Mouse (Mus musculus) embryonic facial prominence, embryonic 10.5 days (tissue): ENCODE measurements around the gene Recql5. TPM values are rescaled to one million over a fixed set of nuclear protein-coding genes. Genes with fewer than 3 reads are reported as not detected.

Source experiments
- DNase-seq: peaks from one replicate; pipeline ENCODE4 v3.0.0-alpha.2; 2017; ENCODE audit warnings: low spot score
- H3K27ac ChIP-seq: fragments of 300-500 bp; sonication (generic); replicated peaks from 2 replicates; pipeline ENCODE4 v1.5.1; 2016; ENCODE audit warnings: mild to moderate bottlenecking
- H3K27me3 ChIP-seq: fragments of 300-500 bp; sonication (generic); replicated peaks from 2 replicates; pipeline ENCODE4 v1.6.1; 2016; ENCODE audit warnings: low read depth, mild to moderate bottlenecking; ENCODE audit not compliant: poor library complexity, severe bottlenecking
- H3K36me3 ChIP-seq: fragments of 300-500 bp; sonication (generic); replicated peaks from 2 replicates; pipeline ENCODE4 v1.6.1; 2016; ENCODE audit warnings: mild to moderate bottlenecking, moderate library complexity
- H3K4me1 ChIP-seq: fragments of 300-500 bp; sonication (generic); 2 replicates; pipeline ENCODE4 v1.6.1; 2016
- H3K4me3 ChIP-seq: fragments of 300-500 bp; sonication (generic); 2 replicates; pipeline ENCODE4 v1.5.1; 2016; ENCODE audit warnings: mild to moderate bottlenecking, moderate library complexity
- H3K9me3 ChIP-seq: fragments of 300-500 bp; sonication (generic); 2 replicates; pipeline ENCODE4 v1.6.1; 2016; ENCODE audit warnings: mild to moderate bottlenecking
- WGBS: fragments of 180-500 bp; shearing (Covaris S2); methylation state at CpG from one replicate; pipeline ENCODE4 v1.1.7; 2016; 5-methylcytosine and 5-hydroxymethylcytosine counted together
- polyA plus RNA-seq: library from polyadenylated mRNA; unstranded; fragments of >200 nt; fragmentation: Nextera tagmentation; extraction: Ambion mirVana; gene quantifications from 2 replicates; pipeline ENCODE4 v1.2.1, GENCODE M21; 2016

The Recql5 gene
- polyA plus RNA-seq, 1 experiment from 2014 or later = 27.9 TPM

DNA sequence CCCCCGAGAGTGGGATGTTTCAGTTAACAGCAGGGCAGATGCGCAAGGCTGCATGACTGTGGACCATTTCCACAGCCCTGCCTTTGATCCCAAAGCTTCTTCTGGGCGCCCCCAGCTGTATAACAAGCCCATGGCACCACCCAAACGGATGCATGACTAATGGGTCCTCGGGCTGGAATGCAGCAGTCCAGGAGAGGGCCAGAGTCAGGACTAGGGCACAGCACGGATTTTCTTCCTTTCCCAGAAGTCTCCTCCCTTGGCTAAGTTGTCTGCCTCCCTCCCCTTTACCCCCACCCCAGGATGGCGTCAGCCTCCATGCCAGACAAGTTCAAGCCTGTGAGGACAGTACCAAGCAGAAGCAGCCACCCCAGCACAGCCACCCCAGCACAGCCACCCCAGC is 24.7 kb upstream of the Recql5 start:
- DNase-seq = no peak
- Histone ChIP-seq H3K9me3 (no peaks in the 10 kb centered on the region), H3K27me3 (no peaks in the 10 kb centered on the region), H3K4me1 (peaks cover 33% of the 10 kb centered on the region), H3K27ac (peak overlapping the region; percentile 65), H3K4me3 (no peak overlapping the region), H3K36me3 (peaks cover 98% of the 10 kb centered on the region)
- 59% methylated on average over 7 of the region's 7 CpGs for WGBS

DNA sequence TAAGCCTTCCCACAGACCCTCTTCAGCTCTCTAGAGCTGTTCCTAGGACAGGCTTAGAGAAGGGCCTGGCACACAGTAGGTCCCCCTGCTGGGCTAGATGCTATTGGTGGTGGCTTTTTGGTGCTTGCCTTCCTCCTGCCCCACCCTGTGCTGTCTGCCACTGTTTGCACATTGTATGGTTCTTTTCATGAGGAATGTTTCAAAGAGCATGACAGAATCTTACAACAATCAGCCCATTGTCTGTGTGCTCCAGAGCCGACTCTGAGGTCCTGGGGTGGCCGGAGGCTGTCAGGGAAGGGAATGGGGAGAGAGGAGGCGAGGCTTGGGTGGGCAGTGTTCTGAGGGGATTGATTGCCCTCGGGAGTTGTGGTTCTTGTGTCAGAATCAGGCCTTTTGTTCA is 23.2 kb upstream of the Recql5 start:
- peak overlapping the region; percentile 16; the same call in 1 of the 2 replicates for H3K4me3 ChIP-seq
- WGBS = 26% methylated on average over 4 of the region's 4 CpGs
- H3K27me3 ChIP-seq = no peaks in the 10 kb centered on the region
- H3K4me1 ChIP-seq = peaks cover 33% of the 10 kb centered on the region
- H3K27ac ChIP-seq = peak overlapping the region; percentile 65
- H3K9me3 ChIP-seq = no peaks in the 10 kb centered on the region
- DNase-seq = peak; percentile 60
- H3K36me3 ChIP-seq = peaks cover 98% of the 10 kb centered on the region

DNA sequence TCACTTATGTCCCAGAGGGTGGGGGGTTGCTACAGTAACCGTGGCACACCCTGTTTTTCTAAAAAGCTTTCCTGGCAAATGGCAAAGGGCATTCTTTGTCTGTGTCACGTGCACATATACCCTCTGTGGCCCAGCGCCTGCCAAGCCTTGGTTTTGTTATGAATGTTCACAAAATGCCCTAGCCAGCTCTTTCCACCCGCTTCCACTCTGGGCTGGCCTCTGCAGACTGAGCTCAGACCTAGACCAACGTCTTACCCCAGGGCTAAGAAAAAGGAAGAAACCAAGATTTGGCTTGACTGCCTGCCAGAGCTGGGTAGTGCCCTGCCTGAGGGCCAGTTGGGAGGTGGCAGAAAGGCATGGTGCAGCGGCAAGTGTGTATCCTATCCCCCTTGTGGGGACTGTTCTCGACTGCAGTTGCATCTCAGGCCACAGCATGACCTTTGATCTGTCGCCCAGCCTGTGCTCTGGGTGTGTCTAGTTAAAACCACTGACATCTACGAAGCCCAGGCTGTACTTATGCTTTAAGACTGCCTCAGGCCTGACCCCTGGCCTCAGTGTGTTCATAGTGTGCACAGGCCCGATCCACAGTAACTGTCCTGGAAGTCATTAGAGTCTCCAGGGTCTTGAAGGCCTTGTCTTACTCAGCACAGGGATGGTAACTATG is 22.1 kb upstream of the Recql5 start:
- WGBS = 58% methylated on average over 10 of the region's 10 CpGs
- Histone ChIP-seq H3K4me1 (peaks cover 33% of the 10 kb centered on the region), H3K36me3 (peaks cover 98% of the 10 kb centered on the region)

DNA sequence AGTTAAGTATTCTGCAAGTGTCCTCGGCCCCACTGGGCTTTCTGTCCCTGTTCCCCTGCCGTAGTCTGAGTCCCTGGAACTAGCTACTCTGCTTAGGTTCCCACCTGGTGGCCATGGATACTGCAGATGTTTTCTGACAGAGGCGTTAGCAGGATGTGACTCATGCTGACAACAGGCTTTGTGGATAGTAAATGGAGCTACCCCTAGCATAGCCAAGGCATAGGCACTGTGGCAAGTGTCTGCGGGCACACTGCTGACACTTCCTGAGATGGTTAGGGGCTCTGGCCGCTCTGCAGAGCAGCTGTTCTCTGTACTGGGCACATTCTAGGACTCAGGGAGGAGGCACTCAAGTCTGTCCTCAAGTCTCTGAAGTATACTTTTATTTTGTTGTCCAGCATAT is 21.4 kb upstream of the Recql5 start:
- Histone ChIP-seq H3K27me3 (no peaks in the 10 kb centered on the region), H3K9me3 (no peaks in the 10 kb centered on the region), H3K4me1 (peaks cover 33% of the 10 kb centered on the region), H3K36me3 (peaks cover 98% of the 10 kb centered on the region), H3K4me3 (no peak overlapping the region), H3K27ac (no peak overlapping the region)
- WGBS = 87% methylated on average over 5 of the region's 5 CpGs
- DNase-seq = no peak

More for the DNA sequence above, 22.1 kb upstream of the Recql5 start:
- no peak for DNase-seq
- Histone ChIP-seq H3K27me3 (no peaks in the 10 kb centered on the region), H3K4me3 (no peak overlapping the region), H3K9me3 (no peaks in the 10 kb centered on the region), H3K27ac (peak overlapping the region; percentile 54)

DNA sequence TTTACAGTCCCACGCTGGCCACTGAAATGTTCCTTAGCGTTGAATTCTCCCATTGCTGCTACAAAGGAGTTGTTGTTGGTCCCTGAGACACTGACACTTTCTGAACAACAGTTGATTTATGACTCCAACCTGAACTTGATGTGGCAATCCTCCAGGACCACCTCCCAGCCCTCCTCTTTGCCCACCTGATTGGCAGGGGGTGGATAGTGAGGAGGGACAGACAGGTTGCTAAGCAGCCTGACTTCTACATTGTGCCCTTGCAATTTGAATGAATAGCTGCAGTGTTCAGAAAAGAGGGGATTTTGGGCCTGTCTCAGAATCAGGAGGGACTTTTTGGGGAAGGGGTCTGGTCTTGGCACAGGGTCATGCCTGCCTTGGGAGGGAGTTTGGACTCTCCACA is 17.4 kb upstream of the Recql5 start:
- Histone ChIP-seq H3K27me3 (no peaks in the 10 kb centered on the region), H3K4me1 (peaks cover 11% of the 10 kb centered on the region), H3K9me3 (no peaks in the 10 kb centered on the region), H3K27ac (no peak overlapping the region), H3K36me3 (peaks cover 100% of the 10 kb centered on the region), H3K4me3 (no peak overlapping the region)
- no peak for DNase-seq
- 92% methylated on average over 2 of the region's 2 CpGs for WGBS

DNA sequence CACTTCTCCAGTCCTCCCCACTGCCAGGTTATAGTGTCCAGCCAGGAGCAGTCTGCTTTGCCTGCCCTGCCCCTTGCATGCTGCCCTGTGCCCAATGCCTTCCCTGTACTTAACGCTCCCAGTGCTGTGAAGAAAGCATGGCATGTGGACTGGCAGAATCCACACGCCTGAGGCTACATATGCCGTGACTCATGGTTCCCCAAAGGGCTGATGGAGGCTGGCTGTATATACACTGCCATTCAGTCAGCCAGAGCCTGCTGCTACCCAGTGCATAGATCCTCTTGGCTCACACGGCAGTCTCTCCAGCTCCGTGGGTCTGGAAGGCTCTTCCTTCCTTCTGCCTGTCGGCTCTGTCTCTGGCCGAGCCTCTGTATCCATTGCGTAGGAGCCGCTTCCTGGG is 15.0 kb upstream of the Recql5 start:
- WGBS = 90% methylated on average over 9 of the region's 9 CpGs
- Histone ChIP-seq H3K36me3 (peaks cover 100% of the 10 kb centered on the region), H3K9me3 (no peaks in the 10 kb centered on the region), H3K27ac (no peak overlapping the region), H3K27me3 (no peaks in the 10 kb centered on the region), H3K4me1 (no peaks in the 10 kb centered on the region), H3K4me3 (no peak overlapping the region)
- DNase-seq = no peak

DNA sequence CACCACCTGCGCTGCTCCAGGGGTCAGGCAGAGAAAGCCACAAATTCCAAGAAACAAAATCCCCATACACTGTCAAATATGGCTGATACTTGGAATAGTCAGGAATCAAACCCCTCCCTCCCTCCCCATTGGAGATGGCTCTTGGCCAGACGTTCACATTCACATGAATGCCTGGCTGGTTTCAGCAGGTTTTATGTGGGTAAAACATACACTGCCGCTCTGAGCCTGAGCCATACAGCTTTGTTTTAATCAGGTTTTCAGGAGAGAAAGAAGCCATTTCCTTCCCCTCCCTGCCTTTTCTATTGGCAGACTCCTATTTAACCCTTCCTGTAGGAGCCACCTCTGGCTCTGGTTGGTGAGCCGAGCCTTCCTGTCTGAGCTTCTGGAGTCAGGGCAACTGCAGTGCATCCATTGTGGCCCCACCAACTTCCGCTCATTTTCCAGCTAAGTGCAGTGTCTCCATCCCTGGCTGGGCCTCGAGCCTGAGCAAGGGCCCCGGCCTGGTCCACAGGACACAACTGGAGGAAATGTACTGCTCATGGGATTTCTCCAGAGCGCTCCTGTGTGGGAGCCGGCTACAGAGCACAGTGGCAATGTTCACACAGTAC is 13.0 kb upstream of the Recql5 start:
- Histone ChIP-seq H3K27me3 (no peaks in the 10 kb centered on the region), H3K4me3 (no peak overlapping the region), H3K27ac (no peak overlapping the region), H3K4me1 (no peaks in the 10 kb centered on the region), H3K9me3 (no peaks in the 10 kb centered on the region), H3K36me3 (peaks cover 100% of the 10 kb centered on the region)
- 91% methylated on average over 9 of the region's 9 CpGs for WGBS
- no peak for DNase-seq

DNA sequence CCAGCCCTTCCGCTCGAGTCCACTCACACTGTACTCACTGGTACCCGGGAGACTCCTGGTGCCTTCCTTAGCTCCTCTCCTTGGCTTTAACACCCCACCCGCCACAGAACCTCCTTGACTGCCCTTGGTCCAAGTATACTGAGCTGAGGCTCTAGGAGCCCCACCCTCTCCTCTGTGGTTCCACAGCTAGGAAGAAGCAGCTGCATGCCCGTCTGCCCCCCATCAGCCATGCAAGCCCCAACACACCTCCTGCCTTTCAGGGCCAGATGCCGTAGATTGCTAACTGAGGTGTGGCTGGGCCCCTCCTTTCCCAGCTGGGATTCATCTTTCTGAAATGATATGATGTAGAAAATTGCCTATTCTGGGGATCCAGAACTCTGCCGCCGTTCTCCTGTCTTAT is 12.0 kb upstream of the Recql5 start:
- H3K36me3 ChIP-seq = peaks cover 99% of the 10 kb centered on the region
- H3K27me3 ChIP-seq = no peaks in the 10 kb centered on the region
- no peak for DNase-seq
- H3K27ac ChIP-seq = no peak overlapping the region
- H3K9me3 ChIP-seq = no peaks in the 10 kb centered on the region
- H3K4me1 ChIP-seq = no peaks in the 10 kb centered on the region
- WGBS = 91% methylated on average over 8 of the region's 8 CpGs
- no peak overlapping the region for H3K4me3 ChIP-seq

DNA sequence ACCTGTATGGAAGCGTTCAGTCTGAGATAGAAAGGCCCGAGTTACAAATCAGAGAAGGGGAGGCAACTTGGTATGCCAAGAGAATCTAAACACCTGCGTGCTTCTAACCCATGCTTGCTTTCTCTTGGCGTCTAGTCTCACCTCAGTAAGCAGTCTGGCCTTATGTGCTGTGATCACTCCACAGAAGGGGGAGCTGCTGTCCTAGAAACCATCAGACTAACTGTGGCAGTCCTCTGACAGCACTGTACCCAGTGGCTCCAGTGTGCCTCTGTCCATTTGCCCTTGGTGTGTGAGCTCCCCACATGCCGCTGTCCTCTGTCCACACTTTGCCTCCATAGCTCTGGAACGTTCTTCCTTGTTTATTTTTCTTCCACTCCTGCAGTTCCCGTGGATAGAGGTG is 8.7 kb upstream of the Recql5 start:
- no peak for DNase-seq
- WGBS = 89% methylated on average over 7 of the region's 7 CpGs
- peaks cover 99% of the 10 kb centered on the region for H3K36me3 ChIP-seq
- H3K4me3 ChIP-seq = no peak overlapping the region
- no peaks in the 10 kb centered on the region for H3K4me1 ChIP-seq
- H3K9me3 ChIP-seq = no peaks in the 10 kb centered on the region
- no peak overlapping the region for H3K27ac ChIP-seq
- no peaks in the 10 kb centered on the region for H3K27me3 ChIP-seq

DNA sequence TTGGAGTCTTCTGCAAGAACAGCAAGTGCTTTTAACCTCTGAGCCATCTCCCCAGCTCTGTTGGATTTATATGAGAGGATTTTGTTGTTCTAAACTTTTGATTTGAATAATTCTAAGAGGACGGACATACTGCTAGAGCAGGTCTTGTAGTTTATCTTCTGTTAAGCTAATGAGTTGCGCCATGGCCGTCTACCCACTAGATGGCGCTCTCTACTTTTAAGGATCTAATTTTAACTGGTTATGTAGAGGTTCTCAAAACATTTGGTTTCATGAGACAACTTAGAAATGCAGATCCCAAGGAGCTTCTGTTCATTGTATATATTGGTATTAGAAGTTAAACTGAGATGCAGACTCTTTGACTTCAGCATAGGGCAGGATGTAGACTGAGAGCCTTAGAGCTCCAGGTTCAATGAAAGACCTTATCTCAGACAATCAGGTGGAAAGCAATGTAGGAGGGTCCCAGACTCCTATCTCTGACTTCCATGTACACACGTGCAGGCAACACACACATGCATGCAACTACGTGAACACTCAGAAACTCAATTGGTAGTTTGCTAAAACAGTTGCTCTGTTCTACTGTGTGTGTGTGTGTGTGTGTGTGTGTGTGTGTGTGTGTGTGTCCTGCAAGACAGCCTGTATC is 6.5 kb upstream of the Recql5 start:
- WGBS = 46% methylated on average over 6 of the region's 6 CpGs
- peaks cover 99% of the 10 kb centered on the region for H3K36me3 ChIP-seq
- peak; percentile 60 for DNase-seq
- no peak overlapping the region for H3K4me3 ChIP-seq
- H3K9me3 ChIP-seq = no peaks in the 10 kb centered on the region
- H3K27ac ChIP-seq = no peak overlapping the region
- H3K27me3 ChIP-seq = no peaks in the 10 kb centered on the region
- peaks cover 2% of the 10 kb centered on the region for H3K4me1 ChIP-seq

DNA sequence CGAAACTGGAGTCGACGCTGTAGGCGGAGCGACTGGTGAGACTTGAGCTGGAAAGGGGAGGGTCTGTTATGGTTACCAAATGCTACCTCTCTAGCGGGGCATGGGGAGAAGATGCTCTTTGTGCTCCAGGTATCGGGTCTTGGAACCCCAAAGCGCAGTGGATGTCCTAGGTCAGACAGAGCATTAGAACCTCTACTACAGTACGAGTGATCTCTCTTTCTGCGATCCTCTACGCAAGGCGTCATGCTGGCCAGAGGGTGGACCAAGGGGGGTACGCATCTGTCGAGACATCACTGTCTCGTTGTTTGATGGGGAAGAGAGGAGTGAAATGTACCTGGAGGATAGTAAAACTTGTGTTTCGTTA is 452 bp upstream of the Recql5 start:
- DNase-seq = no peak
- WGBS = 1% methylated on average over 16 of the region's 16 CpGs
- no peaks in the 10 kb centered on the region for H3K27me3 ChIP-seq
- peaks cover 48% of the 10 kb centered on the region for H3K36me3 ChIP-seq
- no peaks in the 10 kb centered on the region for H3K9me3 ChIP-seq
- H3K4me1 ChIP-seq = peaks cover 20% of the 10 kb centered on the region
- H3K27ac ChIP-seq = peak overlapping the region; percentile 83
- peak overlapping the region; percentile 96 for H3K4me3 ChIP-seq

DNA sequence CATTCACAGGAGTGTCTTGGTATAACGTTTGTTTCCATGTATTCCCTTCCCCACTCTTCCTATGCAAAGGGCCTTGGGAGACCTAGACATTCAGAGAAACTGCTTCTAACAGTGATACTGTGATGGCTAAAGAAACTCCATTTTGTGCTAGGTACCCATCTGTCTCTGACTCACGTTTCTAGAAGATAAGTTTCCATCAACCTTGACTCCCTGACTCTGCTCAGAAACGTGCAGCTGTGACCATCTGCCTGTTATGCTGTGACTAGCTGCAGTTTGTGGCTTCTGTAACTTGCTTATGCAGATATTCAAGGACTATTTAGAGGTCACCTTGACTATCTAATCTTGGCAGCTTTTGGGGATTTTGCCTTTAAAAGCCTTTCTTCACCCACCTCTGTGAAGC is 2.0 kb downstream of the Recql5 start:
- DNase-seq = no peak
- 76% methylated on average over 3 of the region's 3 CpGs for WGBS
- Histone ChIP-seq H3K4me3 (no peak overlapping the region), H3K27ac (no peak overlapping the region), H3K9me3 (no peaks in the 10 kb centered on the region), H3K36me3 (peaks cover 44% of the 10 kb centered on the region), H3K27me3 (no peaks in the 10 kb centered on the region), H3K4me1 (peaks cover 20% of the 10 kb centered on the region)

DNA sequence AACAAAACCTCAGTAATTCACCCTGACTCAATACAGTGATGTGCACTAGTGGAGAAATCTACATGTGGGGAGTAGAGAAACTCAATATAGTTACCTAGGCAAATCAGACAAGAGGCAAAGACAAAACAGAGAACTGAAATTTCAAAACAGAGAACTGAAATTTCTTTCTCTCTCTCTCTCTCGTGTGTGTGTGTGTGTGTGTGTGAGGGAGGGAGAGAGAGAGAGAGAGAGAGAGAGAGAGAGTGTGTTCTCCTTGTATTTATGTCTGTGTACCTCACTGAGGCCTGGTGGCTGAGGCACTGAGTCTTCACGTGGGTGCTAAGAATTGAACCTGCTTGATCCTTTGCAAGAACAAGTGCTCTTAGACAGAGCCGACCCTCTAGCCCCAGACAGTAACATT is 3.5 kb downstream of the Recql5 start:
- H3K9me3 ChIP-seq = no peaks in the 10 kb centered on the region
- peaks cover 40% of the 10 kb centered on the region for H3K36me3 ChIP-seq
- no peak overlapping the region for H3K27ac ChIP-seq
- no peaks in the 10 kb centered on the region for H3K27me3 ChIP-seq
- H3K4me3 ChIP-seq = no peak overlapping the region
- no peak for DNase-seq
- peaks cover 18% of the 10 kb centered on the region for H3K4me1 ChIP-seq
- 67% methylated on average over 3 of the region's 3 CpGs for WGBS
